Mouse (Mus musculus) mesoderm, embryonic 11.5 days (tissue): ENCODE measurements around the gene Tmem159.

ENCODE experiments used
- DNase-seq: peaks from one replicate; pipeline ENCODE4 v3.0.0-alpha.2; 2012; ENCODE audit warnings: low read depth, low spot score

Gene Tmem159

DNA sequence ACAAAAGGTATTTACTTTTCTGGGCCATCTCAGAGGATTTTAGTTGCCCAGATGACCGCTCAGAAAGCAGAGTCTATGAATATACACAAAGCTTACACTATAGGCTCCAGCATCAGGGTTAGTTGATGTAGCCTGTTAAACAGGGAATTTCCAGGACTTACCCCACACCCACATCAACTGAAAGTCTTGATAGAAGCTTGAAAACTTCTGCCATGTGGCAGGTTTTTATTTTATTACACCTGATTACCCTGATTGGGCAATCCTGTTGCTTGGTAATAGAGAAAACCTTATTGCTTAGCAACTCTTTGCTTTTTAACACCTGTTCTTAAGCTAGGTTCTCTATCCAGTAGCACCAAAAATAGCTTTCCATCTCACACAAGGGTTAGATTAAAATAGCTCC is 40.6 kb downstream of the Tmem159 start:
- no peak for DNase-seq

GRCm38 (mm10) chr7:120145191-120145590 is 43.0 kb downstream of the Tmem159 start, which contains the start of gene Zp2:
Gene Zp2, minus strand, starts transcription at chr7:120145291.
- no peak for DNase-seq

DNA sequence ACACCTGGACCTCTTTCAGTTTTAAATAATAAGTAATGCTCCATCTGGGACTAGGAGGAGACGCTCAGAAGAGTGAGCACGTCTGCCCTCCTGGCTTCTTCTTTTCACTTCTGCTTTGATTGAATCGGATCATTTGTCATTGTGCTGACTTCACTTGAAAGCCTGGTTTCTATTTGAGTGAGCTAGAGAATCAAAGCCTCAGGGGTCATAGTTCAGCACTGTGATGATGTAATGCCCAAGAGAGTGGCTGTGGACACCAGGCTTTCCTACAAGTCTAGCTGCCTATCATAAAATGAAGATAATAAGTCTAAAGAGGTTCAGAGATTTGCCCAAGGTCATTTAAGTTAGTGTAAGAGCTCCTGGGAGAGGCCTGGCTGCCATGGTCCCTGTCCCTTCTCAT is 48.1 kb downstream of the Tmem159 start:
- peak; percentile 61 for DNase-seq

GRCm38 (mm10) chr7:120150898-120151297 is 48.7 kb downstream of the Tmem159 start:
- DNase-seq = no peak

GRCm38 (mm10) chr7:120156841-120157409 is 54.8 kb downstream of the Tmem159 start:
- DNase-seq = peak; percentile 30

DNA sequence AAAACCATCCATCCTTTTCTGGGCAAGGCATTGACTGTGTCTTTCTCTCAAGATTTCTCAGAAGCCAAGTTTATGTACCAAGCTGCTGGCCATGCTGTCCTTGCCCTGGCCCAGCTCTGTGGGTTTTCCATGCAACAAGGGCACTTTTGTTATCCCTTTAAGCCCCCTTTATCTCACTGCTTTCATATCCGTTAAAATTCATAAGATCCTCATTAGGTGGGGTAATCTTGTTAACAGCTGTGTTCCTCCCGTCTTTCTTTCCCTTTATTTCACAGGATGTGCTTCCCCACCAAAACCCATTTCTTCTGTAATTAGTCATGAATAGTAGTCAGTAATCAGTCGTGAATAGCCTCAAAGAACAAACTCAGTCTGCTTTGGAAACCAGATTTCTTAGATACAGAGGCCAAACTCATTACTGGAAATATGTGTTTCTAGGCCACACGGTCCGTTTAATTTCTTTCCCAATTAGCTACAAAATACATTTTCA is 55.5 kb downstream of the Tmem159 start:
- DNase-seq = peak; percentile 24

DNA sequence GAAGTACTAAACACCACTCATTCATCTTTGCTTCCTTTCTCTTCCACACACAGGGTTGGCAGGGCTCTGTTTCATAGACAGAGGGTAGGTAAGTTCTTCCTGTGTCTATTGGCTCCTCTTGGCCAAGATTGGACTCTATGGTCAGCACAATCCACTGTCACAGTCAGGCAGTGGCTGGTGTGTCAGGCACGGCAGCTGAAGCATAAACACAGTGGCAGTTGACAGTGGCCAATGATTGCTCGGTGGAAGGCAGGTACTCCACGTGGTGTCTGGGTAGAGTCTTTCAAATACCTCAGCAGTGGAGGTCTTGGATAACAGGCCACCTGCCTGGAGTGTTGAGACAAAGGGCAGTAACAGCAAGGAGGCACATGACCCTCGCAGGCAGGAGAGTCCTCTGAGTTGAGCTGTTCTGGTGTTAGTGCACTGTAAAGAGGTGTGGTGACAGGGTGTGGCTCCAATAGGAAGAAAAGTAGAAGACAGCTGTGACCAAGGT is 56.0 kb downstream of the Tmem159 start:
- no peak for DNase-seq

- DNase-seq = no peak
Measured at GRCm38 (mm10) chr7:120163581-120164251, 61.6 kb downstream of the Tmem159 start.
